Mouse (Mus musculus) small intestine, adult 2 months (tissue): Measurements from ENCODE around the gene Acox2. TPM values are rescaled to one million over a fixed set of nuclear protein-coding genes. Genes with fewer than 3 reads are reported as not detected.

Experiments
- H3K27ac ChIP-seq: fragments of 200-500 bp; 2 replicates; pipeline ENCODE4 v1.5.1; 2012; ENCODE audit warnings: low read depth, low read length, control low read depth, inconsistent platforms; ENCODE audit not compliant: insufficient read depth
- H3K27me3 ChIP-seq: fragments of 200-500 bp; 2 replicates; pipeline ENCODE4 v1.6.1; 2012; ENCODE audit warnings: mild to moderate bottlenecking, moderate library complexity, low read length, inconsistent platforms; ENCODE audit not compliant: control insufficient read depth, insufficient read depth
- H3K36me3 ChIP-seq: fragments of 200-500 bp; 2 replicates; pipeline ENCODE4 v1.6.1; 2012; ENCODE audit warnings: mild to moderate bottlenecking, low read length, control low read depth, inconsistent platforms; ENCODE audit not compliant: control insufficient read depth, insufficient read depth
- H3K4me1 ChIP-seq: fragments of 200-500 bp; 2 replicates; pipeline ENCODE4 v1.6.1; 2012; ENCODE audit warnings: low read length, inconsistent platforms, mixed read lengths; ENCODE audit not compliant: control insufficient read depth, insufficient read depth, insufficient read length
- H3K4me3 ChIP-seq: fragments of 200-500 bp; 2 replicates; pipeline ENCODE4 v1.5.1; 2012; ENCODE audit warnings: low read depth, mild to moderate bottlenecking, control low read depth, inconsistent platforms, low read length, moderate library complexity
- CTCF ChIP-seq: fragments of 200-500 bp; IDR thresholded peaks from 2 replicates; pipeline ENCODE4 v1.5.1; 2012; ENCODE audit warnings: low read depth, mild to moderate bottlenecking, control low read depth, inconsistent platforms, low read length, moderate library complexity, mixed read lengths; ENCODE audit not compliant: insufficient replicate concordance, insufficient read length; ENCODE audit errors: extremely low read depth
- POLR2A ChIP-seq: fragments of 200-500 bp; IDR thresholded peaks from 2 replicates; pipeline ENCODE4 v1.6.1; 2012; ENCODE audit warnings: low read depth, mild to moderate bottlenecking, control low read depth, inconsistent platforms, low read length, moderate library complexity
- WGBS: fragments of 180-500 bp; shearing (Covaris S2); methylation state at CpG from one replicate; pipeline ENCODE4 v1.1.7; 2018; 5-methylcytosine and 5-hydroxymethylcytosine counted together
- polyA plus RNA-seq: library from polyadenylated mRNA; depleted of rRNA; stranded (reverse); fragments of >200 nt; gene quantifications from 2 replicates; pipeline ENCODE4 v1.2.3, GENCODE M21; 2012

Acox2 gene
- polyA plus RNA-seq, 1 experiment: 7.1 TPM

DNA sequence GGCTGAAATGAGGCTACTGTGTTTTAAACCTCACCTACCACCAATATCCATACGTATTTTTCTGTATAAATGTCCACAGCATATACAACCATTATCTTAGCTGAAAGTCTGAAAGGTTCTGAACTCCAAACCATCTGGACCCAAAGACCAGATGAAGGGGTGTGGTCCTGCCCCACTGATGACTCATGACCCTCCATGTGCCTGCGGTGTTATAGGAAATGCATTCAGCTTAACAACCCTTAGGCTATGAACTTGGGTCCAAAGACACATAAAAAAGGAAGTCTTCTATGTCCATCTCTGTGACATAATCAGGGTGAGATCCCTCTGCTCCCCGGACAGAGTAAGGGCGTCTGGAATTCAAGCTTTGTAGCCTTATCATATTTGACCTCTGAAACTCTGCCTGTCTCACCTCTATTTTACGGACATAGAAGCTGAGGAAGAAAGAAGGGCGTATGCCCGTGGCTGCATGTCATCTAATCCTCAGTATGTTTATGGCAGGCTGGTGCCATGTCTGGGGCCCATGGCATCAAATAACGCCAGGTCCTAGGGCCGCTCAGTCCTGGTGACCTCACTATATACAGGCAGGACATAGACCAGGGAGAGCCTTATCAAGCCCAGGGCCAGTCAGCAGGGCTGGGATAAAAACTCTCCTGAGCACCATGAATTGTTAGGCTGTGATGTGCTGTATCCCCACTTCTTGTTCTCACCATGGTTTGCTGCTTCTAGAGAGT is 8.8 kb downstream of the Acox2 start:
- TF ChIP-seq CTCF: no peak
- no peak for TF ChIP-seq POLR2A
- no peak overlapping the region for H3K4me3 ChIP-seq
- peaks cover 9% of the 10 kb centered on the region; the same call in 1 of the 2 replicates for H3K4me1 ChIP-seq
- H3K27ac ChIP-seq: peak overlapping the region; percentile 24; the same call in 1 of the 2 replicates
- WGBS: 46% methylated on average over 9 of the region's 9 CpGs
- no peaks in the 10 kb centered on the region for H3K27me3 ChIP-seq
- no peaks in the 10 kb centered on the region for H3K36me3 ChIP-seq

DNA sequence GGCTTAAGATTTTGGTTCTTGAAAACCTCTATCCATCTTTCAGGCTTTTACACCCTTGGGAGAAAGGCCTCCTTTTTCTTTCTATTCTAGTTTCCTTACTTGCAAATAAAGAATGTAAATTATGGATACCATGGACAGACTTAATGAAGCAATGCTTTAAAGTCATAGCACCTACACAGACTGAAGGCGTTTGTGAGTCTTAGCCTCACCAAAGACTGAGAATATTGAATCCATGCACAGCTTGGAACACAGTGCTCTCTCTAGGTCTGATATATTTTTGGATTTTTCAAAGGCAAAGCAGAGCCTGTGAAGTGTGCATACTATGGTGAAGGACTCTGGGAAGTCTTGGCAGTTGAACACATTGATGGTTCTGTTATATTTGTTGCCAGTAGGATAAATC is 9.9 kb downstream of the Acox2 start:
- WGBS: 93% methylated on average over 1 of the region's 1 CpGs

DNA sequence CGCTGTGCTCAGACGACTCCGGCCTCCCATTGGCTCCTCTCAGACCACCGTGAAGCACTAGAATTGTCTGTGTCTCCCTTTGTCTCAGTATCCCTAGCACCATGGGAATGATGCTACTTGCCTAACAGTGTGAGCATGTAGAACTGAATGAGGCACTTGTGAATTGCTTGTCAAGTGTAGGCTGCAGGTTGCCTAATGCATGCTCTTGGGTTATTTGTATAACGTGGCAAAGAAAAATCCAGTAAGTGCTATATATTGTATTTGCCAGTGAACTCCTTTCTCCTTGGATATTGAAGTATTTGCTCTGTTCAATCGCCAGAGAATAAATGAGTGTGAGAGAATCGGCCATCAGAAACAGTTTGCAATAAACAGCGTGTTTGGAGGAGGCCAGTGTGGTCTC is 12.3 kb downstream of the Acox2 start:
- 82% methylated on average over 8 of the region's 8 CpGs for WGBS
- H3K4me3 ChIP-seq: no peak overlapping the region
- no peaks in the 10 kb centered on the region for H3K27me3 ChIP-seq
- TF ChIP-seq CTCF (no peak), POLR2A (no peak)
- peaks cover 10% of the 10 kb centered on the region; the same call in 1 of the 2 replicates for H3K4me1 ChIP-seq
- no peaks in the 10 kb centered on the region for H3K36me3 ChIP-seq
- no peak overlapping the region for H3K27ac ChIP-seq

More for the DNA sequence above, 9.9 kb downstream of the Acox2 start:
- Histone ChIP-seq H3K36me3 (no peaks in the 10 kb centered on the region), H3K27me3 (no peaks in the 10 kb centered on the region), H3K4me3 (no peak overlapping the region), H3K27ac (no peak overlapping the region), H3K4me1 (peaks cover 10% of the 10 kb centered on the region; the same call in 1 of the 2 replicates)
- TF ChIP-seq CTCF: no peak
- no peak for TF ChIP-seq POLR2A

DNA sequence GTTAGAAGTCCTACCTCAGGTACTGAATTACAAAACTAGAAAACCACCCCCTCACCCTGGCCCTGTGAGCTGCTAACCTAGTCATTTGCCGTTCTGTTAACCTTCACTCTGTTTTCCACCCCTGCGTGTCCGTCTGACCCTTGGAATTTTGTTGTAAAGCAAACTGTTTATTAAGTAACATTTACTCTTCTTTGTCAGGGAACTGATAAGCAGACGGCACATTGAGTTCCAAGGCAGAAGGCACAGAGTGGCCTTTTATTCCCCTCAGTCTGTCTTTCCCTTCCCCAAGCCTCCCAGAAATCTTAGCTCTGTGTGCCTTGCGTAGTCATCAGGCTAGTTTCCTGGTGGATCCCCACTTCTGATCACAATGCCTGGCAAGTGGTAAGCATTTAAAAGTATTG is 14.9 kb downstream of the Acox2 start:
- TF ChIP-seq POLR2A (no peak), CTCF (no peak)
- peaks cover 2% of the 10 kb centered on the region; the same call in 1 of the 2 replicates for H3K4me1 ChIP-seq
- 33% methylated on average over 5 of the region's 5 CpGs for WGBS
- no peak overlapping the region for H3K4me3 ChIP-seq
- no peaks in the 10 kb centered on the region for H3K36me3 ChIP-seq
- H3K27ac ChIP-seq: 0 out of 2 replicates have a peak overlapping the region, but pooled peaks have one; percentile 10
- no peaks in the 10 kb centered on the region for H3K27me3 ChIP-seq

DNA sequence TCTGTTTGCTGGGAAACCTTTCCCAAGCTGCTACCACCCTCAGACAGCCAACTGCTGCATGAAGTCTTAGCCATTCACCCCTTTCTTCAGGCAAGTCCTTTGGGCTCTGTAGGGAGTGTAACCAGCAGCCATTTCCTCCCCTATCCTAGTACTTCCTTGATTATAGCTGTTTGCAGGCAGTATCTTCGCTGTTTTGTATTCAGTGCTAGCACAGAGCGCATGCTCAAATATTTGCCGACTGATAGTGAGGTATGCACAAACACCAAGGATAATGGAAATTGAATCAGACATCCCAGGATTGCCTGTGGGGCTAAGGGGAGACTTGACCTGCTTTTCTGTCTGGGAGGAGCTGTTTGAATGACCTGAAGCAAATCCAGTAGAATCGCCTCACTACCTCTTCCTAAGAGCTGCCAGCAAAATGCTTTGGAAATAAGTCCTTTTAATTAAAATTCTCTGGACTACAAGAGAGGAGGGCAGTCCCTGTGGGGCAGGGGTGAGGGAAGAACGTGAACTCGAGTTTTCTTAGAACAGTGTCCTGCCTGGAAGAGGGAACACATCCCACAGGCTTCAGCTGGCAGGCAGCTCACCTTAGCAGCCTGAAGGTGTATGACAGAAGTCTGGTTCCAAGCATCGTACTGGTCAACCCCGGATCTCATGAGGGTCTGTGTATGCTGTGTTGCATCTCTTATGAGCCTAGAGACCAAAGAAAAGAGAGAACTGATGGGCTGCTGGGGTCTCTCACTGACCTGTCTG is 15.8 kb downstream of the Acox2 start:
- Histone ChIP-seq H3K27me3 (no peaks in the 10 kb centered on the region), H3K36me3 (no peaks in the 10 kb centered on the region), H3K4me1 (peaks cover 2% of the 10 kb centered on the region; the same call in 1 of the 2 replicates), H3K27ac (no peak overlapping the region), H3K4me3 (no peak overlapping the region)
- WGBS: 55% methylated on average over 8 of the region's 8 CpGs
- TF ChIP-seq POLR2A (no peak), CTCF (no peak)

DNA sequence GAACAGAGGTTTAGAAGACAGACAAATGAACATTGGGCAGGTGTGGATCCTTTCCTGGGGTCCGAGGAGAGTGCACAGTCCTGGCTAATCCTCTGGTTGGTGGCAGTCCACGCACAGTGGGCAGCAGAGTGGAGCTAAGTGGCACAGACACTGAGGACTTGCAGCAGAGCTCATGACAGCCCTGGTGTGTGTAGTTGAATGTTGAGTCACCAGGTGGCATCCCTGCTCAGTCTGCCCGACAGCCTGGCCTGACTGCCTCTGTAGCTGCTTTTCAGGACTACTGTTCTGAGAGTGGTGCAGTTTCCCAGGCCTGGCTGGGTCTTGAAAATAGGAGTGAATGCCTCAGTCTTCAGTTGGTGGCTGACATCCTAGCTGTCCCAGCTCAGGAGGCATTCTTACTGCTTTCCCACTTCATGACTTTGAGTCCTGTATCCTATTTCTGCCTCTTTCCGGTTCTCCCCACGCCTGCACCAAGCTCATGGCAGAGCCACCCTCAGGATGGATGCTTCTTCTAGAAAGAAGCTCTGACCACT is 16.7 kb downstream of the Acox2 start:
- Histone ChIP-seq H3K4me1 (peaks cover 2% of the 10 kb centered on the region; the same call in 1 of the 2 replicates), H3K4me3 (no peak overlapping the region), H3K27me3 (no peaks in the 10 kb centered on the region), H3K27ac (no peak overlapping the region), H3K36me3 (no peaks in the 10 kb centered on the region)
- WGBS: 67% methylated on average over 5 of the region's 5 CpGs
- no peak for TF ChIP-seq POLR2A
- peak; percentile 50; the same call in 1 of the 2 replicates for TF ChIP-seq CTCF

DNA sequence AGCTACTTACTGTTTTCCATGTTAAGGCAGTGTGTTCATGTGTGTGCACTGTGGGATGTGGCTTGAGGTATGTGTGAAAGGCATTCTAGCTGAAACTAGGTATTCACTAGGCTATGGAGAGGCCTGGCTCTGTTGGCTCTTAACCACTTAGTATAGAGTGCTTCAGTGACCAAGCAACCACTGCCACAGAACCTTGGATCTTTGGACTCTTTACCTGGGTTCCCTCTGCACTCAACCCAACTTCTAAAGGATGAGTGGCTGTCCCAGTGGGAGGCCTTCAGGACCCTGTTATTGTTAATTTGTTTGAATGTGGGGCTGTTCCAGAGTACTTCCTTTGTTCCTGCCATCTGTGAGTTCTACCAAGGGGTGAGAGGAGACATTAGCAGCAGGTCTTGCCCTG is 17.3 kb downstream of the Acox2 start:
- H3K27ac ChIP-seq: no peak overlapping the region
- H3K4me1 ChIP-seq: peaks cover 2% of the 10 kb centered on the region; the same call in 1 of the 2 replicates
- TF ChIP-seq CTCF (no peak), POLR2A (no peak)

More for the DNA sequence above, 17.3 kb downstream of the Acox2 start:
- Histone ChIP-seq H3K27me3 (no peaks in the 10 kb centered on the region), H3K36me3 (no peaks in the 10 kb centered on the region), H3K4me3 (no peak overlapping the region)
